Mouse (Mus musculus): ENCODE measurements around the gene Pafah1b2.

Pafah1b2 gene

GRCm38 (mm10) chr9:46026058-46026849, 13.8 kb upstream of the Pafah1b2 start:
- no peak for DNase-seq (ENCODE audit: low spot score)

DNA sequence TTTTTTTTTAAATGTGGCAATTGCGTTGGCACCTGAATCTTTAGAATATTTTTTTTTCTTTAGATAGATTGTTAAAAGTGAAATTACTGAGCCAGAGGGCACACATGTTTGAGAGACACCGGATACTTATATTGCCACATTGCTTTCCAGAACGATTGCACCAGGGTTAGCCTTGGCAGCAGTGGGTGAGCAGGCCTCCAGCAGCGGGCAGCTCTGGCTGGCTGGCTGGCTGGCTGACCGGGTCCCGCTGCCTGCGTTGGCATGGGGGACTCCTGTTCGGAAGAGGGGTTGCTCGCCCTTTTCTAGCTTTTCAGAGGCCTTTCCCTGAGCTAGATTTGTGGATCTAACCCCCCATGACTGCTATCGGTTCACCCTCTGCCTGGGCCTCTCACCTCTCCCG, 11.1 kb upstream of the Pafah1b2 start:
- DNase-seq (ENCODE audit: low spot score): no peak

- no peak for DNase-seq (ENCODE audit: low spot score)
These were observed 7.5 kb upstream of the Pafah1b2 start for GRCm38 (mm10) chr9:46019975-46020374.

DNA sequence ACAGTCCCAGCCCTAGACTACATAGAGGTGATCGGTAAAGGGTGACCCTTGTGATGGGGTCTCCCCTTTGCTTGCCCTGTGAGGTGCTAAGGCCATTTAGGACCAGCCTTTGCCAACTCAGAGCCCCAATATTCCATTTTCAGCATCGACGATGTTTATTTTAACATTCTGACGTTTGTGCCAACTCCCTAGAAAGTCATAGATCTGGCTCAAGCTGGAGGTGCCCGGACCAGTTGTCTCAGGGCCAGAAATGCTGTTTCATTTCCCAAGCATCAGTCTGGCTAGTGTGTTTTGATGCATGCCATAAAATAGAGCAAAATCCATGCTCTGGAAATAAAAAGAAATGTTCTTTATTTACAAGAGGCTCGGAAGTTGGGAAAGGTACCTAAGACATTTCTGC, 5.8 kb upstream of the Pafah1b2 start:
- no peak for DNase-seq (ENCODE audit: low spot score)

DNA sequence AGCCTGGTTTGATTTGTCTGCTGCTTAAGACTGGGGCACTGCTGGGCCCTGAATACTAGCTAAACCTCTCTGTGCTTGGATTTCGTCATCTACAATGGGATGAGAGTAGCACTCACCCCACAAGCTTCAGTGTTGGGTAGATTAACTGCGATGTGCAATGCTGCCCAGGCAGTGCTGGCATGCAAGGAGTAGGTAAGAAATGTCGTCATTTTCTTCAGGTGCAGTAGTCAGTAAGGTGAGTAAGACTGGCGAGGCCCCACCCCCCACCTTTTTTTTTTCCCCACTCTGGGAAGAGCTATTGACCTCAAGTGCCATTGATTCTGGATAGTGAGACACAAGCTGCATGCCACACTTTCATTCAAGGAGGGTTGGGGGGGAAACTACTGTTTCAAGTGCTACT, 3.9 kb upstream of the Pafah1b2 start:
- DNase-seq (ENCODE audit: low spot score): no peak

- no peak for DNase-seq (ENCODE audit: low spot score)
These were observed 3.3 kb upstream of the Pafah1b2 start for GRCm38 (mm10) chr9:46015831-46016230.

- DNase-seq (ENCODE audit: low spot score): no peak
These were observed 2.6 kb upstream of the Pafah1b2 start for GRCm38 (mm10) chr9:46015081-46015551.

DNA sequence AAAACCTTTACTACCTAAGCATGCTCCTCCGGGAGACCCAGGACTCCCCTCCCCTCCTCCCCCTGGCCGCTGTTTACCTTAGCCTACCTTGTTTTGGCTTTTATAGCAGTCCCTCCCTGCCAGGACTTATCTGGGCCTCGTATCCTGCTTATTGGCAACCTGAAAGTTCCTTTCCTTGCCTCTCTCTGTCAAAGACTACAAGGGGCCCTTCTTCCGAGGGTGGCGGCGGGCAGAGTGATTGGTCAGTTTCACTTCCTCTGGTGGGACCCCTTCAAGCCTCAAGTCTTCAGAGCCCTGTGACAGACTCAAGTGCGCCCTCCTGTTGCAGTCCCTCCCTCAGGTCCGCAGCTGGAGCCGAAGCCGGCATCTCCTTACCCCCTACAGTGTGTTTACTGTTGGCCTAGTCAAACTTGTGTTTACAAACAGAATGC, 1.8 kb upstream of the Pafah1b2 start:
- no peak for DNase-seq (ENCODE audit: low spot score)

DNA sequence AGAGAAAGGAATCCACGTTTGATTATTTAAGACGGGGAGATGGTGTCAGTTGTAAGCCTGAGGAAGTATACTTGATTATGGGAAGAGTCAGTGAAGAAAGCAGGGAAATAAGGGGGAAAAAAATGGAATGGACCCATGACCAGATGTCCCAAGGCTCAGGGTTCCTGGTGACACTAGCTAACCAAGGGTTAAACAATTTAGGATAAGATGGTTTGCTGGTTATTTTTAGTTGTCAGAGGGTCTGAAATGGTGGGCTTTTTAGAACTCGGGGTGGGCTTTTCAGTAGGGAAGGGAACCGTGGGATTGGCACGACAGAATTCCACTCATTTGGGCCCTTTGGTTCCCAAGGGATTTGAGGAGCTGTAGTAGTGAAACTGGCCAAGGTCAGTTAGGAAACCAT, 1.1 kb upstream of the Pafah1b2 start:
- no peak for DNase-seq (ENCODE audit: low spot score)

DNA sequence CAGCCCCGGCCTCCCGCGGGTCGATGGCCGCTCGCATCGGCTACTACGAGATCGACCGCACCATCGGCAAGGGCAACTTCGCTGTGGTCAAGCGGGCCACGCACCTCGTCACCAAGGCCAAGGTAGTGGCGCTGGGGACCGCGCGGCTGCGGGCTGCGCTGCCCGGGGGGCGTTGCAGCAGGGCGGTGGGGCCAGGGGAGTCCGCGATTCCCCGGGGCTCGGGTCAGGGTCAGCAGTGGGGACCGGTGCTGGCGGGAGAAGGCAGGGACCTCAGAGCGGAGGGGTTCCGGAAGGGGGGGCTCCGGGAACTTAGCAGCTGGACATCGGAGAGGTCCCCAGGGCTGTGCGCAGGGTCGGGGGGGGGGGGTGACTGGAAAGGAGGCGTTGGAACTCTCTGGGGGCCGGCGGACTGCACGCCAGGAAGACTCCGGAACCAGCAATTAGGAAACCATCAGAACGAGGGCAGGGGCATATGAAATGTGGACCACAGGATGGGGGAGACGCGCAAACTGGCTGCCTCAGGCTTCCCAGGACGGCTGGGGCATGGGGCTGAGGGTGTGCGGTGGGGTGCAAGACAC, 608 bp upstream of the Pafah1b2 start:
- no peak for DNase-seq (ENCODE audit: low spot score)

DNA sequence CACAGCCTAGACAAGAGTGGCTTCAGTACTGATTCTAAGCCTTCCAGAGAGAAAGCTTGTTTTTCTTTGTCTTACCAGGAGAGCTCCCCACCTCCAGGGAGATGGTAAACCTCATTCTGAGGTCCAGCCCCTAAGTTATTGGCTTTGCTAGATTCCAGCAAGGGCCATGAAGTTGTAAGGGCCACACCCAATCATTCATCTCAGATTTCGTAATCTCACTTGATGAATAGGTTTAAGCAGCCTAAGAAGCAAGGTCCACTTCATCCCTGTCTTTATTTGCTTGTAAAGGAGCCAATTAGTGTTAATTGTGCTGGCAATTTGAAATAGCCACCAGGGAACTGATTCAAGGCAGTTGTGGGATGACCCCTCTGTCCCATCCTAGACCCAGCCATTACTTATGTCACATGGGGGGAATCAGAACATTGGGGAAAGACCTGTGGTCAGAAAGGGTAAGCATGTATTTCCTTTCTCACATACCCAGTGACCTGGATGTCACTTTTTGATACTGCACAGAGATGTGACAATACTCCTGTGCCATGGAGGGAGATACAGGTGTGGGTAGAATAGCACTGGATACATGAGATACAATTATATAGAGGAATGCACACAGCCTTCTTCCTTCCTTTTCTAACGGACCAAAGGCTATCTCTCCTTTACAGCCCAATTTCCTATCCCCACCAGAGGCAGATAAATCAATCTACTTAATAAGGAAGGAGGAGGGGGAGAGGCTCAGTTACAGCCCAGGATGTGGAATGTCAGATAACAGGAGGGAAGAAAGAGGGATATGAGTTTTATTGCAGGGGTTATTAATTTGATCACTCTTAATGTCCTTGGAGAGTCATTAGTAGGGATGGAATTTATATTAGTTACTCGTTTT, 1.2 kb downstream of the Pafah1b2 start:
- DNase-seq (ENCODE audit: low spot score): no peak

GRCm38 (mm10) chr9:46009669-46009983, 2.9 kb downstream of the Pafah1b2 start:
- no peak for DNase-seq (ENCODE audit: low spot score)

DNA sequence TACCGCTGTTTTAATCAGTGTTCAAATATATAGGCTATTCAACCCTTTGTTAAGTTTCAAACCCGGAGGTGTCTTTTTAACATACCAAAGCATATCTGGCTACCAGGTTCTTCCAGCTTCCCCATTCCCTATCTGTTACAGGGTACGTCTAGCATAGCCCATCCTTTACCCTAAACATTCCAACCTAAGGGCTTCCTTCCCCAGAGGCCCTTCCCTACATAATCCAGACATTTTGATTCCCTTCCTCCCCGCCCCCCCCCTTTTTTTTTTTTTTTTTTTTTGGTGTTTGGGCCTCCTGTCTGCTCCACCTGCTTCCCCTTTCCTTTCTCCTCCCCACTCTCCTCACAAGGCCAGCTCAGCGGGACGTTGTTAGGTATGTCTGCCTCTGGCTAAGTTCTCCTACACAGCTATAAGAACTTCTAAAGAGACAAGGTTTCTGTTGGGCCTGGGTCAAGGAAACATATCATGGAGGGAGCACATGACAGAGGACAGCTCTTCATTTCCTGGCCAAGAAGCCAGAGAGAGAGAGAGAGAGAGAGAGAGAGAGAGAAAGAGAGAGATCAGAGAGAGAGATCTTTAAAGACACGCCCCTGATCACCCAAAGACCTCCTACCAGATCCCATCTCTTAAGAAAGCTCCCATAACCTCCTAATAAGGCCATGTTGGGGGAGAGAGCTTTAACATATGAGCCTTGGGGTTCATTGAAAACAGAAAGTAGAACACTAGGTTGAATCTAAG, 3.4 kb downstream of the Pafah1b2 start:
- no peak for DNase-seq (ENCODE audit: low spot score)

- no peak for DNase-seq (ENCODE audit: low spot score)
These were observed 6.3 kb downstream of the Pafah1b2 start for GRCm38 (mm10) chr9:46006224-46006623.

DNA sequence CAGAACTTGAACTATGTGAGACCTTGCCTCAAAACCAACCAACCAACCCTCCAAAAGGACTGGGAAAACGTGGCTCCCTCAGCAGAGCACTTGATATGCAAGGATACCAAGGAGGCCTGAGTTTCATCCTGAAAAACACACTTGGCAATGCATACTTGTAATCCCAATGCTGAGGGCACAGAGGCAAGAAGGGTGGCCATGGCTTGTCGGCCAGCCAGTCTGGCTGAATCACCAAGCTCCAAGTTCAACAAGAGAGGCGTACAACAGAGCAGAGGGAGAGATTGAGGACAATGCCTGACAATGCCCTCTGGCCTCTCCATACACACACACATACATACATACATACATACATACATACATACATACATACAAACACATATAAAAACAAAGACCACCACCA, 8.0 kb downstream of the Pafah1b2 start:
- DNase-seq (ENCODE audit: low spot score): no peak

GRCm38 (mm10) chr9:46003729-46004128, 8.8 kb downstream of the Pafah1b2 start:
- DNase-seq (ENCODE audit: low spot score): no peak

DNA sequence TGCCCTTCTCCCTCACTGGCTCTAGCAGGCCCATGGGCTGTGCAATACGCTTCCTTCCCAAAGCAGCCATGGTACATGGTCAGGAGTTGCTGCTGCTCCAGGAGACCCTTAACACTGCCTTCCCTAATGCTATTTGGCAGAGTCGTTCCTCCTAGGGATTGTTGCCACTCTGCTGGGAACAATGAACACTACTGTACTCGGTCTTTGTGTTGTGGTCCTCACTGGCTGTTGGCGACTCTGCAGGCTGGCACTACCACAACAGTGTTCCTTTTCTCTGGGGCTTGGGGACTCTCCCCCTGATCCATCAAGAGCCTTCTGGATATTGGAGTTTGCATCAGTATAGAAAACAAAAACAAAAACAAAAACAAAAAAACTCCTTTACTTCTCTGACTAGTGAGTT, 13.5 kb downstream of the Pafah1b2 start:
- DNase-seq (ENCODE audit: low spot score): peak; percentile 36

DNA sequence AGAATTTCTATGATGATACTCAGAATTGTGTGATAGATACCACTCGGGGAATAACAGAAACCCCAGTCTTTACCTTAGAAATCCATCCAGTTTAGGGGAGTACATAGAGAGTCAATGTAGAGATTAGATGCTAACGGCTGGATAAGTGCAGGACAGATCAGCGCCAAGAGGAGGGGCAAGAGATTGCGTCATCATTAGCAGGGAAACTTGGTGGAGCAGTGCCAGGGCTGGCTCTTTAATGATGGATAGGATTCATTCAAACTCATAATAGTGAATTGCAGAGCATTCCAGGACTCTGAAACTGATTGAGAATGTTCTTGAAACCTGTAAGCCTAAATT, 27.3 kb downstream of the Pafah1b2 start:
- peak; percentile 49 for DNase-seq (ENCODE audit: low spot score)

DNA sequence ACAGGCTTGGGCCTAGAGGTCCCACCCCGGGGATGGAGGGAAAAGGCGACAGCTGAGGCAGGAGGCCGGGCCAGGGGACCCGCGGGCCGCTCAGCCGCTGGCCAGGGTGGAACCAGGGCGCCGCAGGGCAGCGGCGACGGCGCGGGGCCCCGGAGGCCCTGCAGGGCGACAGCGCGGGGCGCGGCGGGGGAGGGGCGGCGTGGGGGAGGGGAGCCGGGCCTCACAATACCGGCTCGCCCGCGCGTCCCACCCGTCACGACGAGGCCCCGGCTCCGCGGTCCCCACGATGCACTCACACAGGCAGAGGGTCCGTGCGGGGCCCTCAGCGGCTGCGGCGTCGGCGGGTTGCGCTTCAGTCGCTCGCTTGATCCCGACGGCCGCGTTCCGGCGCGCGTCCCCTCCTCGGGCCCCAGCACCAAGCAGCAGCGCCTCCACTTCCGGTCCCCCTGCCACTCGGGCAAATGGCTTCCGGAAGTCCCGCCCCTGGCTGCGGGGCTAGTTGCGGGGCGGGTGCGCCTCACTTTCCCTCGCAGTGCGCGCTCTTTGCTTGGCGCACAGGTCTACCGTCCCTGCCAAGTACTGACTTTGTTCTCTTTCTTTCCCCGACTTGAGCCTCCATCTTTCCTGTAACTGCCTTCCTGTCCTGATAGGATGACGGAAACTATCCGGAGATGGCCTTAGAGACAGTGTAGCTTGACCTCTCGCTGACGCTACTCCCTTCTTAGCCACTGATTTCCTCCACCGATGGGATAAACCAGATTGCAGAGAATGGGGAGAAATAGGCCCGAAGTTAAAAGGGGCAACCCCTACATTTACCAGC, 27.9 kb downstream of the Pafah1b2 start:
- peak; percentile 81 for DNase-seq (ENCODE audit: low spot score)

GRCm38 (mm10) chr9:45983676-45984408, 28.6 kb downstream of the Pafah1b2 start:
- DNase-seq (ENCODE audit: low spot score): no peak

GRCm38 (mm10) chr9:45981331-45981730, 31.2 kb downstream of the Pafah1b2 start:
- DNase-seq (ENCODE audit: low spot score): no peak

Data from left cerebral cortex, adult 11 months (tissue).